Mouse (Mus musculus) heart, postnatal 10 days (tissue): ENCODE measurements at regions not wholly inside any gene's neighbourhood (a gene's known extent, or its start where the extent isn't known, plus 50 kb on each side); places are given as distances from the start of the nearest gene placed in this dataset.
"Not testable (repeated sequence)": the region's sequence is repeated elsewhere in the genome, so short reads cannot be mapped to it uniquely, and the experiment has no call there.

Source experiments
- DNase-seq, 2 experiments: peaks; one replicate each; pipeline ENCODE4 v3.0.0; 2021
- intact Hi-C: fragments of 180-260 bp; cut with DNase I; formaldehyde crosslinking; loops from one replicate; pipeline ENCODE4 v1.15.1; 2025

- DNase-seq: no peak
- intact Hi-C loops: no loop called here
Measured at GRCm38 (mm10) chr13:99743952-99744789, 156.7 kb downstream of the Cartpt start.

- no peak for DNase-seq
- intact Hi-C loops: no loop called here
Measured at GRCm38 (mm10) chr13:99742507-99742906, 158.4 kb downstream of the Cartpt start.

GRCm38 (mm10) chr13:99741981-99742380 is 158.9 kb downstream of the Cartpt start:
- intact Hi-C loops: no loop called here
- no peak for DNase-seq

GRCm38 (mm10) chr13:99739420-99739819 is 161.5 kb downstream of the Cartpt start:
- intact Hi-C loops: no loop called here
- no peak for DNase-seq

DNA sequence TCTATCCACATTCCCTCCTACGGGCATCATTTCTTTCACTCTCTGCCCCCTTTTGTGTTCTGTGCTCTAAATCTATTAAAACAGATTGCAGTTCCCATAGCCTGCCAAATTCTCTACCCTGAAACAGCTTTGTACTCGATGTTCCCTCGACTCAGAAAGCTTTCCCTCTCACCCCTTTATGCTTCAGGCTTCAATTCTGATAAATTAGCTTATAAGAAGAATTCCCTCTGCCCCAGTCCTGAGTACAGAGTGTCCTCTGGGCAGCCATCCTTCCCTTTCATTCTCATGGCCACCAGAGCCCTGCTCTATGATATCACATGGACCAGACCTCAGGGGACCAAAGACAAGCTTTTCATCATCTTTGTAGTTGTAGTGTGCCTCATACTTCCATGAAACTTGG is 163.6 kb downstream of the Cartpt start:
- no peak for DNase-seq
- intact Hi-C loops: no loop called here

GRCm38 (mm10) chr13:99729145-99729544 is 171.7 kb downstream of the Cartpt start:
- no peak for DNase-seq
- intact Hi-C loops: no loop called here

DNA sequence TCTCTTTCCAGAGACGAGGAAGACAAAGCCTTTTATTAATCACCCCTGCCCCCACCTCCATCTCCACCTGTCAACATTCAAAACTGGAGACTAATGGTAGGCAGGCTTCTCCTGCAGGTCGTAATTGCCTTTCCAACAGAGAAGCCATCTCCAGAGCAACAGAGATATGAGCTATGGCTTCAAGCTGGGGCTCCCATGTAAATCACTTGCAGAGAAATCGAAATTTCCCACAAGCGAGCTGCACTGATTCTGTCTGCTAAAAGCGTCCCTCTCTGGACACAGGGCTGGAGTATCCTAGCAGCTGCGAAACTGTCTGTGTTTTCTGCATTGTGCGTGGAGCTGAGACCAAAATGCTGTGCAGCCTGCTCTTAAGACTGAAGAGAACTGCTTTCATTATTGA is 176.6 kb downstream of the Cartpt start:
- no peak for DNase-seq
- intact Hi-C loops: no loop called here

DNA sequence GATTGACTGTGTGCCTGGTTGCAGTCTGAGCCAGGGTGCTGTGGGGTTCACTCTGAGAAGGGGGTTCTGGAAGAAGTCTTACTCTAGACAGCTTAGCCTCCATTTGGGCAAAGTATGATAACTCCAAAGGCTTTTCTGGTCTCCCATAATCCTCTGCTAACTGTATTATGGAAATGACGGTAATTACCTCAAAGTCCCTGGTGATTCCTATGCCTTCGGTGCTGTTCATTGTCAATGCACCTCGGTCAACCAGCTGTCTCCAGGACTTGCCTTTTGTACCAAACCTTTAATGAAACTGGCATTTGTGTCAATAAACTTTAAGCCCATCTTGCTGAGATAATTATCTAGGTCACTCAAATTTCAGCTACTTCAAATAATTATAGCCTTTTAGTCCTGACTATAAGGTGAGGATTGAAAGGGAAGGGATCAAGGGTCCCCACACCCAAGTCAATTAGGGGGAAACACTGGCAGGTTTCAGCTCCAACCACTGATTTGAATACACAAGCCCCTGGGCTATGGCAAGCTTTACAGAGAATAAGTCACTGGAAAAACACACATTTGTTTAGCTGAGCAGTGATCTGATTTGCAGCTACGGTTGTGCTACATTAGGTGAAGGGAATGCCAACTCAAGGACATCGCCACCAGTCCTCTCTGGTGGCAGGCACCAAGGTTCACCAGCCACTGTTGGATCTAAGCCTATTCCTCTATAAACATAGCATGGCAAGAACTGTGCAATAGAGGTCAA is 177.5 kb downstream of the Cartpt start:
- no peak for DNase-seq
- intact Hi-C loops: no loop called here

DNA sequence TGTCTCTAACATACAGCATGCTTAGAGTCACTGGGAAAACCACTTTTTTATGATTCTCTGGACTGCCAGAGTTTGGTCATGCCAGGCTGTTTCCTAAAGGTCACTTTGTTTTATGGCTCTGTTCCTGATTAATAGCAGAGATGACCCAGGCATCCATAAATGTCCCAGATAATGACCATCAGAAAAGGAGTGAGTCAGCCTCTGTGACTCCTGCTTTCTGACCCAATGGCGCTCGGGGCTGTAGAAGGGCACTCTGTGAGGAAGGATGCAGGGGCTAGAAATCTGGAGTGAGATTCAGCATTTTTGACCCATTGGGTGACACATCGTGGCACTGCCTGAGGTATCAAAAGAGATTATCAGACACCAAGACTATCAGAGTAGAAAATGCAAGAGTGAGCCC is 180.3 kb downstream of the Cartpt start:
- intact Hi-C loops: no loop called here
- no peak for DNase-seq

- intact Hi-C loops: no loop called here
- peak; percentile 10 to 14 for DNase-seq
Measured at GRCm38 (mm10) chr13:99696559-99696890, 180.2 kb upstream of the Map1b start.

- DNase-seq: no peak
- intact Hi-C loops: no loop called here
Measured at GRCm38 (mm10) chr13:99695874-99696558, 179.7 kb upstream of the Map1b start.

DNA sequence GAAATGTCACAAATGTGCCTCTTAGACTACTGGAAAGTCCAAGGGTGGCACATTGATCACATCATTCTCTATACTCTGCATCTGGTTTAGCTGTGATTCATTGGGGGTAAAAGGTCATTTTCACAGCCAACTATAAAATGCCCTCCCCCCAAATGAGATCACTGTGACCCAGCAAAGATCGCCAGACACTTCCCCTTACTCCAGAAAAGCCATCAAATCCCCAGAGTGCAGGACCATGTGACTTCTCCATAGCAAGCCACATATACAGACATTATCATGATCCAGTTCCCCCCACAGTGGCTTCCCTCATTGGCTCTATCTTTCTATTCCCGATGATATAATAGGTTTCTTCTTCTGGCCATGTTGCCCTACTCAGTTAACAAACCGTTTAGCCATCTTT is 163.6 kb upstream of the Map1b start:
- intact Hi-C loops: no loop called here
- peak in 1 of 2 experiments; percentile 8 for DNase-seq

DNA sequence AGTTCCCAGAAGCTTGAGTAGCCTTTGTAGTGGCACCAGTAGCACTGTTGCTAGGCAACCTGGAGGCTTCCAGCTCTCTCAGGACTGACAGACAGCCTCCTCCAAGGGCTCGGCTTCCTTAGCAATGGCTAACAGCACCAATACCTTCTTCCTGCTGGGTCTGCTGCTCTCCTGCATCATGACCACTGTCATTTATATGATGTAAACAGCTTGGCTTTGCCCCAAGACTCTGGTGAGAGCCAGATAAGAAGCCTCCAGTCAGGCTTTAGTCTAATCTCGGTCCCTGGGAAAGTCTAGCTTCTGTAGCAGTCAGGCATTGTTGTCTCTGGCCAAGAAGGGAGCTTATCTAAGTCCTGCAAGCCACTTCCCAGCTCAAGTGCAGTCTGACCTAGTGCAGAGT is 163.1 kb upstream of the Map1b start:
- DNase-seq: peak; percentile 71 to 79

GRCm38 (mm10) chr13:99676393-99676792 is 160.1 kb upstream of the Map1b start:
- peak in 1 of 2 experiments; percentile 5 for DNase-seq
- intact Hi-C loops: no loop called here

More for the DNA sequence above, 163.1 kb upstream of the Map1b start:
- intact Hi-C loops: no loop called here

- DNase-seq: peak in 1 of 2 experiments; percentile 32
- intact Hi-C loops: no loop called here
Measured at GRCm38 (mm10) chr13:99675951-99676350, 159.6 kb upstream of the Map1b start.

DNA sequence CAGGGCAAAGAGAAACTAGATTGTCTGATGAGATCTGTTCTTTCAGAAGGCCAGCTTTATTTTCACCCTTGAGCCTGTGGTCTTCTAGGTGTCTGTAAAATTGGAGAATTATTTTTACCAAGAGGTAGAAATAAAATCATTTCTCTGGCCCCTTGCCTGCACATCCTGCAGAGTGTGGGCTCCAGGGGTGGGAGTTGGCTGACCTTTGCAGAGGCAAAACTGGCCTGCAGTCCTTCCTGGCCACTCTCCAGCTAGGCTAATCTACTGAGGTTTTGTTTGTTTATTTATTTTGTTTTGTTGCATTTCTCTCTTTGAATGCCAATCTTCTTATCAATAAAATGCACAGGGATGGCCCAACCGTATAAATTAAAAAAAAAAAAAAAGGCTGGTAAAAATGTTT is 156.4 kb upstream of the Map1b start:
- intact Hi-C loops: loop anchor here (5.0 kb wide), 1 partner anchor 165 kb away; no protein-coding TSS in a partner anchor
- peak in 1 of 2 experiments; percentile 15 for DNase-seq

GRCm38 (mm10) chr13:99671747-99672146 is 155.4 kb upstream of the Map1b start:
- no peak for DNase-seq
- intact Hi-C loops: loop anchor here (5.0 kb wide), 1 partner anchor 166 kb away; no protein-coding TSS in a partner anchor

DNA sequence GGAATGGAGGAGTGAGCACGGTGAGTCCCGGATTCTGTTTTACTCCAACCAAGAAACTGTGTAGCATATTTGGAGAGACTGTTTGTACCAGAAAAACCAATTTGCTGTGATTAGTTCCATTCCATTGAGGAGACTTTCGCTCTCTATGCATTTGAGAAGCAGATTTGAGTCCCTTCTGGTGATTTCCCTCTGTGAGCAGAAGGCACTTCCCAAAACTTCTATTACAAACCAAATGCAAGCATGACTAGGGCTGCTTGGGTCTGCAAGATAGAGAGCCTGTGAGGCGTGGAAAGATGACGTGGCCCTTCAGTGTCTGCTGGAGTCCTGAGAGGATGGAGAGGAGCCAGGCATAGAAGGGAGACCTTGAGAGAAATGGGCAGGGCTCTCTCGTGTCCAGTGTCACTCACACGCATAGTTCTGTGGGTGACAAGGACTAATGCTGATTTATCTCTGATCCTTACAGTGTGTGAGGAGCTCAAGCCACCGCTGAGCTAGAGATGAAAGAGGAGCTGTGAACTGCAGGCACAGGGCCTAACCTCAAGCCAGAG is 153.7 kb upstream of the Map1b start:
- intact Hi-C loops: loop anchor here (5.0 kb wide), 1 partner anchor 167 kb away; no protein-coding TSS in a partner anchor

DNA sequence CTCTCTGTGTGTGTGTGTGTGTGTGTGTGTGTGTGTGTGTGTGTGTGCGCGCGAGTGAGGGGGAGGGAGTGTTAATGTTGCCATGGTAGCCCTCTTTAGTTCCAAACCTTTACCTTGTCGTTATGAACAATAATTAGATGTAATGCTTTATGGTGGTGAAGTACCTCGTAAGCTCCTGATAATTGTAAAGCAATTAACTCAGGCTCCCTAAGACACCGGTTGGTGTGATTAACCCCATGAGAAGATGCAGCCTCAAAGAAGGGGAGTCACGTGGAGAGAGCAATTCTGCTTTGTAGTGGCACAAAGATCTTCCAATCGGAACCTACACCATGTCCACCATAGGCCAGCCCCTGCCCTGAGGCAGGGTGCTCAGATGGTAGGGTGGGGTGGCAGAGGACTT is 152.3 kb upstream of the Map1b start:
- DNase-seq: no peak
- intact Hi-C loops: no loop called here

More for the DNA sequence above, 153.7 kb upstream of the Map1b start:
- peak in 1 of 2 experiments; percentile 17 for DNase-seq

DNA sequence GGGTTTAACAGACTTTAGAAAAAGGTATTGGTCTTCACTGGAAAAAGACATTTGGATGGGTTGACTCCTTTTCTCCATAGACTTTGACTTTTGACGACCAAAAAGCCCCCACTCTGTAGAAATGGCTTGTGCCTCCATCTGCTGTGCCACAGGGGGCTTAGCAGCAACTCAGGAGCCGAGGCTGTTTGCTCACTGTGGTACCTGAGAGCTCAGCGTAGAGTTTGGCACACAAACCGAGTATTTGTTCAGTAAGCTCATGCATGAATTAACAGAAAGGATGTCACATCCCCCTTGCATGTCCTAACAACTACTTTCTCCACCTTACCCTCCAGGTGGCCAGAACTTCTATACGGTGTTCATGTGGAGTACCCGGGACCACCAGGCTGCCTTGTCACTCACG is 149.7 kb upstream of the Map1b start:
- DNase-seq: no peak
- intact Hi-C loops: no loop called here

DNA sequence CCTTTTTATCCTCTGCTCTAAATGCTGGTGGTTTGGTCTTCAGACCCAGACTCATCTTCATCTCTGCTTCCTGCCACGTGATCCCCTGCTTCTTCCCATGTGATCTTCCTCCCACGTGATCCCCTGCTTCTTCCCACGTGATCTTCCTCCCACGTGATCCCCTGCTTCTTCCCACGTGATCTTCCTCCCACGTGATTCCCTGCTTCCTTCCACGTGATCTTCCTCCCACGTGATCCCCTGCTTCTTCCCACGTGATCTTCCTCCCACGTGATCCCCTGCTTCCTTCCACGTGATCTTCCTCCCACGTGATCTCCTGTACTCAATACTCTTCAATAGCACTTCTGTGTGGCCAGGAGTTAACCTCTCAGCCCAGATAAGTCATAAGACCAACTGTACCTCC is 147.1 kb upstream of the Map1b start:
- intact Hi-C loops, DNase-seq: not testable (repeated sequence)
